Mouse (Mus musculus): Measurements from ENCODE around the gene Fat3.

The Fat3 gene

GRCm38 (mm10) chr9:16114821-16115485 is 386.1 kb downstream of the Fat3 start:
- DNase-seq = peak; percentile 23 to 33

GRCm38 (mm10) chr9:16113936-16114642 is 387.0 kb downstream of the Fat3 start:
- no peak for DNase-seq

- no peak for DNase-seq
Measured at GRCm38 (mm10) chr9:16107900-16108299, 393.2 kb downstream of the Fat3 start.

GRCm38 (mm10) chr9:16107386-16107785 is 393.7 kb downstream of the Fat3 start:
- no peak for DNase-seq

DNA sequence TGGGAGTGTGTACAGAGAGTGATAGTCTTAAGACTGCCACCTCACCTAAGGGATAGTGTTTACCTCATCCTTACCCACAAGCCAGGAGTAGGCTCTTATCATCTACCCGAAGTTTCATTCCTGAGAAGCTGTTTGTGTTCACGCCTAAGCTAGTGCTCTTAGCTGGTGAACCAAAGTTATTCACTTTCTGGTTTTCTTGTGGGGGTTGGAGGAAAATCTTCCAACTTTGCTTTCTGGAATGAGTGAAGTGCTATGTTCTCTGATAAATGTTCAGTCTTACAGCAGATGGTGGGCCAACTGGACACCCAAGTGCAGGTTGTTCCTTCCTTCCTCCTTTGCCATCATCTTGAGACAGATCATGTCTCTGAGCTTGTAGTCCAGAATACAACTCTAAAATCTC is 402.5 kb downstream of the Fat3 start:
- DNase-seq = no peak

DNA sequence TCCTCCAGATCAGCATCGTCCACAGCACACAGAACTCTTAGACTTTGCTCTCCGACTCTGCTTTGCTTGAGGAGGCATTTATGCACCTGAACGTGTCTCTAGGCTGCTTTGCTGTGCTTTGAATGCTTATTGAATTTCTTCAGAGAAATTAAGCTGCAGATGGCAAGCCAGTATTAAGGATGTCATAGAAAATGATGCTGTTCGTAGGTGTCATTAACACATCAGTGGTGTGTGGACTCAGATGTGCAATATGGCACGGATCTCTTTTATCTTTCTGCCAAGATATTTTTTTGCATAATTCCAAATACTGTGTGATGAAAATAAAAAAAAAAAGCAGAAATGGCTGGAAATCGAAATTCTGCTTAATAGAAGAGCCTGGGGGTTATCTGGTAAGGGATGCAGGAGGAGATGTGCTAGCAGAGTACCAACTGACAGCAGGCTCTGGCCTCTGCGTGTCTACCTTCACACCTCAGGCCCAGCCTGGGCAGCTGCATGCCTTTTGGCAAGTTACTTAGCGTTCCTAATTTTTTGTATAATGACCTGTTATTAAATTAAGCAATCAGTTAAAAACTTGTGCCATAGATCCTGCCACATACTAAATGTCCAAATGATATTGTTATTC is 407.9 kb downstream of the Fat3 start:
- no peak for DNase-seq

GRCm38 (mm10) chr9:16092051-16092967 is 408.8 kb downstream of the Fat3 start:
- no peak for DNase-seq

DNA sequence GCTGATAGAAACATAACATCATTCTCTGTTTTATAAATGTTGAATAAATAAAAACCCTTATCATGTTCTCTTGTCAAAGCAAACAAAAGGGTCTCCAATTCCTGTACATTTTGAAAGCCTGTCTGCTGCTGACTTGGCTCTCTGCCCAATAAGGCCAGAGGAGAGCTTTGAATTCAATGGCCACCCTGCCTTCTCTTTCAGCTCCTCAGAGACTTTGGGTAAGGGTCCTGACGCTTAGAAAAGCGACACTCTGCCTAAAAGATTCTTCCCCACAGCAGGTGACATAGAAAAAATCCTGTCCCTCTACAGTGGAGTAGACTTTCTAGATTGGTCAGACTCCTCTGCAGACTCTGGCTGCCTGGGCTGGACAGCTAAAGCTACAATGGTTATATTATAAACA is 421.8 kb downstream of the Fat3 start:
- DNase-seq = no peak

- no peak for DNase-seq
Measured at GRCm38 (mm10) chr9:16074664-16075063, 426.4 kb downstream of the Fat3 start.

GRCm38 (mm10) chr9:16074116-16074515 is 427.0 kb downstream of the Fat3 start:
- DNase-seq = no peak

- no peak for DNase-seq
Measured at GRCm38 (mm10) chr9:16063447-16063846, 437.6 kb downstream of the Fat3 start.

DNA sequence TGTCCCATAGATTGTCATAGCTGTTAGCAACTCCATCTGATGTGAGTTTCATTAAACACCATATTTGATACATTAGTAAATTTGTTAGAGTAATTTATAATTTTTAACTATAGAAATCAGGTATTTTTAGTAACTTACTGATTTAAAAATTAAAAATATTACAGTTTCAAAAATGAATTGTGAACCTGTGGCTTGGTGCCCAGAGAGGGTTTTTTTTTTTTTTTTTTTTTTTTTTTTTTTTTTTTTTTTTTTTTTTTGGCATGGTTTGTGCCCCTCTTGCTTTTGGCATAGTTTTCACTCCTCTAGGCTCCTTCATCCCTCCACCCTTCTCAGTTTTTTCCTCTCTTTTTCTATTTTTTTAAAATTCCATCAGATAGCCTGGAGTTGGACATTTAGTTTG is 438.6 kb downstream of the Fat3 start:
- no peak for DNase-seq

DNA sequence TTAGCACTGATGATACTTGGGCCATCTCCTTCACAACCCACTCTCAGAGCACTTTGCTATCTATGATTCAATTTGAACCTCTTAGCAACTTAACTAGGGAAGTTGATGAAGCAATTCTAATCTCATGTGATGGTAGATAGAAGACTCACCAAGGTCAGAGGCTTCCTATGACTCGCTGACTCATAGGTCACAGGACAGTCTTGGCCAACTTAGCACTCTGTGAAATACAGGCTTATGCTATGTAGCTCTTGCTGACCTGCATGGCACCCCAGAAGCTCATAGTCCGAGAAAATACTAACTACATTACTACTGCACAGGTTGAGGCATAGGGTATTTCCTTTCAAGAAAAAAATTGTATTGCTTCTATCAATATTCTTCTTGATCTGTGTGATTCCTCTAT is 454.4 kb downstream of the Fat3 start:
- DNase-seq = no peak

DNA sequence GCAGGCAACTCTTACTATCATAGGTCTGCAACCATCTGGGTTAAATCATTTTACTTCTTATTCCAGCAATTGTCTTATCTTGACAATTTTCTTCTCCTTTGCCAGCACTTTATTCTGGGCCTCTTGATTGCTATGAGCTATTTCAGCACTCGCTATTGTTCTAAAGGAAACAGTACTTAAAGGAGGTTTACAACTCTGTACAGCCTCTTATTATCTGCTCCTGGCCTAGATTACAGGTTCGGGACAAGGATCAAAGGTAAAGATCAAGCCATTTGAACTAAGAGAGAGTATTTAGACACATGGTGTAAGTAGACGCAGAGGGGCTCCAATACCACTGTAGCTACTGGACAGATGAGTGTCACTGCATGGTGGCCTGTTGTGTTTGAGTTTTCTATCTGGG is 463.7 kb downstream of the Fat3 start:
- no peak for DNase-seq

DNA sequence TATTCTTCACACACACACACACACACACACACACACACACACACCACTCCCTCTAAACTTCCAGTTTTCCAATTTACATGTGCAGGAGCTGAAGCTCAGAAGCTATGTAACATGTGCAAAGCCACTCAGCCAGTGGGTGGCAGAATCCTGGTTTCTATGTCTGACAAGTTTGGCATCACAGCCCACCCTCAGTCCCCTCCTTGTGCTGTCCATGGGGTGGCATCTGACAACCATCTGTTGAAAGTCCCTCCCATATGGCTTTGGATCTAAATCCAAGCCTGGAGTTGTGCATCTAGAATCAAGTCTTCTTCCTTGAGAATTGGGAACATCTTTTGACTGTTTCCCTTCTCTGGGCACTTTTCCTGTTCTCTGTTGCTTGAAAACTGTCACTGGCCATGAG is 464.7 kb downstream of the Fat3 start:
- no peak for DNase-seq

GRCm38 (mm10) chr9:16029715-16030285 is 471.3 kb downstream of the Fat3 start:
- DNase-seq = no peak

DNA sequence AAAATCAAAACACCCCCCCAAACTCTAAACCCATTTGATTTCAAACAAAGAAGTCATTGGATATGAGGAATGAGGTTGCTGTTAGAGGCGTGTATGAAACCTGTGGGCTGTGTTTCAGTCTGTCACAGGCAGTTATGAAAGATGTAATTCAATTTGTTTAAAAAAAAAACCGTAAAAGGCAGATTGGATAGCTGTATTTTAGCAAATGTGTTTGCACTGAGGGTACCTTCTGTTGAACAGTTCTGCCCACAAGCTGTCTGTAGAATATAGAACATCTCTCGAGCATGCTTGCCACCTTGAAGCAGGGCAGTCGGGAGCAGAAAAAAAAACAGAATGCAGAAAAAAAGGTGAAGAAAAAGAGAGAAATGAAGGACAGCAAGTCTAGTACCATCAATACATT is 472.0 kb downstream of the Fat3 start:
- DNase-seq = no peak

GRCm38 (mm10) chr9:16028394-16028911 is 472.6 kb downstream of the Fat3 start:
- no peak for DNase-seq

- no peak for DNase-seq
Measured at GRCm38 (mm10) chr9:16026054-16026453, 475.0 kb downstream of the Fat3 start.

DNA sequence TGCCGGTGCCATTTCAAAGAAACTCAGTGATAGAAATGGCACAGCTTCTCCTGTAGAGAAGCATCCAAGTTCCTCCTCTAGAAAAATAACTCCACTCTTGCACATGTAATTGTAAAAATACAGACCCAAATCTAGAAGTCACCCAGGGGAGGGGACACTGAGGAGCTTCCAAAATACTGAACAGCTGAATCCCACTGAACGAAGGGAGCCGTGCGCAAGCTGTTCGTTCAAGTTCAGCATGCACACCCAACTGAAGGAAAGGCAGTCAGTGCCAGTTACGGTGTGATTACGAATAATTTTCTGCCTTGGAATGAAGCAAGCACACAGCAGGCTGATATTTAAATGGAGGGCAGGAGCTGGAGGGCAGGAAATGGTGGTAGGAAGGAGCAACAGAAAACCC is 476.4 kb downstream of the Fat3 start:
- DNase-seq = no peak

DNA sequence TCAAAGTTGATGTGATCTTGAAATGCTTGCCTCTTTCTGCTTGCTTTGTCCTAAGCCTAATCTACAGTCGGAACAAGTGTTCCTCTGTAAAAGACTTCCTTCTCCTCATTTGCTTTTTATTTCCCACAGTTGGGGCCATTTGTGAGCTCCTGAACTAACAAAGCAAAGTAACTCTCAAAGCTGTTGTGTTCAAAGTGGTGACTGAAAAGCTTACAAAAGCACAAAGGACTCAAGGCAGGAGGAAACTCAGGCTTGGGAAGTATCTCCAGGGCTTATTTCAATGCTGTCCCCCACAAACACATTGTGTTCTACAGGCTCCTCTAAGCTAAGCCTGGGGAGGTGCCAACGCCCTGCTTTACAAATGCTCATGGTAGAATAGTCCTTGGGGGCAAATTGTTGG is 487.0 kb downstream of the Fat3 start:
- DNase-seq = no peak

GRCm38 (mm10) chr9:16011382-16011781 is 489.7 kb downstream of the Fat3 start:
- no peak for DNase-seq

DNA sequence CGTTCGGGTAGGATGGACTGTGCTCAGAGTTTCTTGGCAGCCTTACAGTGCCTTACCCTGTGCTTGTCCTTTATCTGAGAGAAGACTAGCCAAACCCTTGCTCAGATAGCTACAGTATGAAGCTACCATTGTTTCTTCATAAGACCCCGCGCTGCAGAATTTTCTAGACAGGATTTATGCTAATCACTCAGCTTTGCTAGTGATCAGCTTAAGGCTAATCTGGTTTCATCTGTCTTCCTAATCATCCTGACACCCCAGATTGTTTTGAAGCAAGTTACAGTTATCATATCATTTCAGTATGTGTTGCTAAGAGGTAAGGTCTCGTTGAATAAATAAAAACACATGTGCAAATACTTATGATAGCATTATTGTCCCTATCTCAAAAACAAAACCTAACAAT is 493.6 kb downstream of the Fat3 start:
- DNase-seq = no peak

Measured in lung, postnatal 4 days (tissue).